Mouse (Mus musculus): ENCODE measurements at regions not wholly inside any gene's neighbourhood (a gene's known extent, or its start where the extent isn't known, plus 50 kb on each side); places are given as distances from the start of the nearest gene placed in this dataset.
"Not testable (repeated sequence)": the region's sequence is repeated elsewhere in the genome, so short reads cannot be mapped to it uniquely, and the experiment has no call there.

DNA sequence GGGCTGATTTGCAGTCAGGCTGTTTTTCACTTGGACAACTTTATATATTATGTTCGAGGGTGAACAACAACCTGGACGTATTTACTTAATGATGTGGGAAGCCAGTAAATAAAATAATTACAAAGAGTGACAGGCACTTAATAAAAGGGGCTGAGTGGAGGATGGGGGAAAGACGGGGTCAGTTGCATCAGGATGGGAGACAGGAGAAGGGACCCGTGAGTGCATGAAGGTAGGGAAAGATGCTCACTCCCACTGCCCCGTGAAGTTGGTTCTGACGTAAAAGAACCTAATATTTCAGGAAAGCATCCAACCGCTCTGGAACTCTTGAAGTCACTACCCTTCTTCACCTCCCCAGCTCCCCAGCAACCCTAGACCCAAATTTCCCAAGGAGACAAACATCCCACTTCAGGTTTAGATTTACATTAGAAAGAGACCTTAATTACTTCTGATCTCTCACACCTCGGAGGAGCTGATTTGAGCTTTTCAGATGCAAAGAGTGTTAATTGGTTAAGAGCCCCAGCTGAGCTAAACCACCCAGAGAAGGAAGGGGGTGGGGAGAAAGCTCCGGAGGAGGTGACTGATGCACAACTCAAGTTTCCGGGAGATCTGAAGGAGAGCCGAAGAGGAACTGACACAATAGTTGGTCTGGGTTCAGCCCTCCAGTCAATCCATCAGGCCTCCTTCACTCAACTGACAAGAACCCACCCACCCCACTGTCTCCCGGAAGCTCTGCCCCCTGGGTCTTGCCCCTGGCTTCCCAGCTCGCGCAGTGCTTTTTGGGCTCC, 121.9 kb upstream of the Shb start:
- intact Hi-C loops (cut with DNase I) = no loop called here
- DNase-seq (ENCODE audit: low spot score in 2 of 2) = no peak

DNA sequence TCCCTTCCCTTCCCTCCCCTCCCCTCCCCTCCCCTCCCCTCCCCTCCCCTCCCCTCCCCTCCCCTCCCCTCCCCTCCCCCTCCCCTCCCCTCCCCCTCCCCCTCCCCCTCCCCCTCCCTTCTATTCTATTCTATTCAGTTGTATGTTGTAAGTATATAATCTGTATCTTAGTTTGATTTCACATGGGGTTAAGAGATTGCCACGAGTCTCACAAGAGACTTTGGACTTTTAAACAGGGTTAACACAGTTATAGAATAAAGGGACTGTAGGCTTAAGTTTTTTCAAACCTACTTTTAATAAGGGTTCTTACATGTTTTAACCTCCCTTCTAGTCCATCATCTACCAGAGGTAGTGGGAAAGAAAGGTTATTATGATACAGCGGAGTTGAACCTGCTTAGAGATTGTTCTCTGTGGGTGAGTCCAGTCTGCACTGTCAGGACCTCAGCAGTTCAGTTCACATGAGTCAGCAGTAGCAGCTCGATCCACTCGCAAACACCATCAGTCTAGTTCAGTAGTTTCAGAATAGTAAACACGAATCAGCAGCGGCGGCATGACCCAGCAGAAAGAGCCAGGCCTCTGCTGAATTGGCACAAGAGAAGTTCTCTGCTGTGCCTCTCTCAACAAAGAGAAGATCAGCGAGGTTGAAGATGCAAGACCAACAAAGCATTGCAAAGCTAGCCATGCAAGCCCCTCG, 116.8 kb upstream of the Shb start:
- DNase-seq (ENCODE audit: low spot score in 2 of 2) = no peak
- intact Hi-C loops (cut with DNase I) = no loop called here

DNA sequence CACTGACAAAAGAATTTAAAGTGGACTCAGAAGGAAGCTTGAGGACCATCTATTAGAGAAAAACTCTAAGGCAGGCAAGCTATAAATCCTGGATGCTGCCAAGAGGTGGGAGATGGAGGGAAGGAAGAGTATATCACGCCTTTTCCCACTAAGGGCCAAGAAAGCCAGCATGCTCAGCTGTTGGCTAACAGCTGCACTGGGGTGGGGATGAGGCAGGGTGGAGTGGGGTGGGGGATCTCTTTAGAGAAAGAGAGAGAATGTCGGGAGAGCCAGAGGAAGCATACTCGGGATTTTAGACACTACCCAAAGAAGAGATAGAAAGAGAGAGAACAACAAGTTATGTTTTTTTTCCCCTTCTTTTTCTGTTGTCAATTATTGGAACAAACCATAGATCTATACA, 115.2 kb upstream of the Shb start:
- DNase-seq (ENCODE audit: low spot score in 2 of 2) = no peak
- intact Hi-C loops (cut with DNase I) = no loop called here

DNA sequence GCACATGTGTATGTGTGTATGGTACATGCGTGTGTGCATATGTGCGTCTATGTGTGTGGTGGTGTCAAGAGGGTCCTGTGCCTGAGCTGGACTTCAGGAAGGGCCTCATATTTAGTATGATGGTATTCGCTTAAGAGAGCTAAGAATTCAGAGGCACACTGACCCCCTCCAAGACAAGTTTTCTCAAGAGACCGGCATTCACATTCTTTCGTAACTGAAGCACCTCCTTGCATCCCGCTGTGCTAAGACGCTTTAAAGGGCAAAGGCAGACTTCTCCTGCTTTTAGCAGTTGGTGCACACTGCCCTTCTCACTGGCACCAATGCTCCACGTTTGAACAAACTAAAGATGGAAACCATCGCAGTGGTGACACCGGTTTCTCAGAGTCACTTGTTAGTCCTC, 110.3 kb upstream of the Shb start:
- no peak for DNase-seq (ENCODE audit: low spot score in 2 of 2)
- intact Hi-C loops (cut with DNase I) = no loop called here

DNA sequence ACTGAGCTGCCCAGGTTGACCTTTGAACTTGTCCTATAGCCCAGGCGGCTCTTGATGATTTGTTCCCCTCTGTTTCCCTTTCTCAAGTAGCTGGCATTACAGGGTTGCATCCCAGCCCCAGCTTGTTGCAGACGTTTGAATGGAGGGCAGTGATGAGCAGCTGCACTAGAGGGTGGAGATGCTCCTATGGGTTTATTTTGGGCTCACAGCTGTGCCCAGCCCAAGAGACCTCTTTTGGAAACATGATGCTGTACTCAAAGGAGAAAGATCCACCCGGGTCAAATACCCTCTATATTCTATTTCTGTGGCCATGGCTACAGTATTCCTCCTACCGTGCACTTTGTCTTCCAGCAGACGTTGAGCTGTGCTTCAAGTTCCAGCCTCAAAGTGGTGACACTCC, 109.0 kb upstream of the Shb start:
- intact Hi-C loops (cut with DNase I) = no loop called here

DNA sequence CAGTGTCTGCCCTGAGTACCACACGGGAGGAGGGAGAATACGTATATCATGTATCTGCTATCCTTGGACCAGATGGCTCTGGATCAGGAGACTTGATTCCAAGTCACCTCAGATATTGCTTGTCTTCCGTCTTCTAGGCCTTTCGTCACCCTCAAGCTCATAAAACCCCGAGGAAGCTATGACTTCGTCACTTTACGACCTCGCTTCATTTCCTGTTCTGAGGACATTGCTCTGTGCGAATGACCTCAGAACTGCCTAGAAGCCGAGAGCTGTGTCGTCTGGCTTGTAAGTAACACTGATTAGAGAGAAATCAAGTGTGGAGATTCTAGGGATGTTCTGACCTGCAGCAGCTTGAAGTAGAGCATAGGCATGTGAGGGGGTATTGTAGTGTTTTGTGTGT, 108.4 kb upstream of the Shb start:
- DNase-seq (ENCODE audit: low spot score in 2 of 2) = no peak
- intact Hi-C loops (cut with DNase I) = no loop called here

More for the DNA sequence above, 109.0 kb upstream of the Shb start:
- DNase-seq (ENCODE audit: low spot score in 2 of 2) = no peak

DNA sequence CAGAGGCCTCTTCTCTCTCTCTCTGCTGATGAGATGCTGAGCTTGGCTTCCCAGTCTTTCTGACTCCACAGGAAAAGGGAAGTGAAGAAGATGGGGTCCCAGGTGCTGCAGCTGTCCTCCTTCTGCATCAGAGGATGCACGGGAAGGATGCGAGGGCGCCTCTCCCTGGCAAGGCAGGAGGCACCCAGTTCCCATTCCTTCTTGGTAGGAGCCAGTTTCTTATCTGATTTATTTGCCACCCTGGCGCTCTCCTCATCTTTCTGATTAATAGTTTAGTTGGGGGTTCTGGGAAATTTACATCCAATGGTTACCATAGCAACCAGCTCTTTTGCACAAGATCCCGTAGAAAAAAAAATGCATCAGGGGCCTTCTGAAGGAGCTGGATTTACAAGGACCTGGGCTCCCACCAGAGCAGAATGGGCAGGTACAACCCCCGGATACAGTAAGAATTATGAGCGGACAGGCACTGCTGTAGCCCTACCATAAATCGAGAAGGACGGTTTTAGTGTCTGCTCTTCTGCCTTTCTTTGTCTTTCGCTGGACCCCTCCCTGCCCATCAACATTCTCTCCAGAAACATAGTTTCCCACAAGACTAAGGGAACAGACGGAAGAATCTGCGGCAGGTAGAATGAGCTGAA, 107.2 kb upstream of the Shb start:
- DNase-seq (ENCODE audit: low spot score in 2 of 2) = no peak
- intact Hi-C loops (cut with DNase I) = no loop called here

DNA sequence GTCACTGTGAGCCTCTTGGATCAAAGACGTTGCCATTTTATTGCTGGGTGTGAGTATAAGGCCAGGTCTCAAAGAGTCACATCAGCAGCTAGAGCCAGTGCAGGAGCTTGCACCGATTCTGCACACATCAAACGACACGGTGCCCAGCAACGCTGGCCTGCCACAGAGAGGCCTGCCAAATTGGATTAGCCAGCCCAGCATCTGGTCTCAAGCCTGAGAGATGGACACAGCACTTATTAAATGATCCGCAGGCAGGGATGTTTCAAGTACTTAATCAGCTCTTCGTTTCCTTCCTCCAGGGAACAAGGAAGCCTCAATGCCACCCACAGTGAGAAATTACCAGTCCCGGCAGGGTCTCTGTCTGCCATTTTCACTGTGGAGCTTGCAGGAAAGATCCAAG, 106.1 kb upstream of the Shb start:
- intact Hi-C loops (cut with DNase I) = no loop called here
- no peak for DNase-seq (ENCODE audit: low spot score in 2 of 2)

DNA sequence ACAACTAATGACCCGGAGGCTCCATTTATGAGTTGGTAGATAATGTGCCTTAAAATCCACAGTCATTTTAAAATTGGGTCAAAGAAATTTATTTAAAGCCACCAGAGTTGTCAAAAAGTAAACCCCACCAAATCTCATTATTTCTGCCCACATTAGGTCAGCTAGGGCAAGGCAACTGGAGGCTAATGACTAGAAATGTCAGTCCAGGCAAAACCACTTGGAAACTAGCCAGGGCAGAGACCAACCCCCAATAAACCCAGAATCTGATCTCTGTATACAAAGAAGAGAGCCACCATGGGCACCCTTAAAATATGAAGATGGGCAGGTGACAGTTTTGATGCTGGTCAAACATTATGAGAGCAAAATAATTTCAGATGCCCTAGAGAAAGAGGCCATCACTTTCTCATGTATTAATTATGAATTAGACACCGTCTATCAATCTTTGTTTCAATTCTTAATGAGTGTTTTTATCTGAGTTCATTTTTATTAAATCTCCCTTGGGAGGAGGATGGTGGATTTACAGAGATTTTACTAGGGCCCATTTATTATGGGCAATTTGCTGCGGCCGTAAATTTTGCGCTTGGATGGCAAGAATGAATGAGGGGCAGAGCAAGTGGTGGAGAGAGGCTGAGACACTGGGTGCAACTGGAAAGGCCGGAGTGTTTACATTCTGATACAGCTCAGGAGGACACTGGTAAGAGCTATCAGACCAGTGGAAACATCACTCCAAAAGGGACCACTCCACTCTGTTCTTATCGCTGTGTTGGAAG, 99.2 kb upstream of the Shb start:
- intact Hi-C loops (cut with DNase I) = no loop called here
- no peak for DNase-seq (ENCODE audit: low spot score in 2 of 2)

DNA sequence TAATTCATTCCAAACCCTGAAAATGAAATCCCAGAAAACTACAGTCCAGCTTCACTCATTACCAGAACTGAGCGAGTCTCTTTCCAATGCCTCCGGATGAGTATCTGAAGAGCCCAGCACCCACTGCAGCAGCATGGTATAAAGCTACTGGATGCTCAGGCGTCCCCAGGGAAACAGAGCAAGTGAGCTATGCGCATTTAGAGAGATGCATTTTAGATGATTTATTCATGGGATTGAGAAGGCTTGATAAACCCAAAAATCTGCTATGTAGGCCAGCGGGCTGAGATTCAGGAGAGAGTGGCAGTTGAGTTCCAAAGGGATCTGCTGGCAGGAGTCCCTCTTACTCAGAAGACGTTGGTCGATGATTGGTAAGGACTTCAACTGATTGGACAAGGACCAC, 93.4 kb upstream of the Shb start:
- intact Hi-C loops (cut with DNase I) = no loop called here
- DNase-seq (ENCODE audit: low spot score in 2 of 2) = no peak

DNA sequence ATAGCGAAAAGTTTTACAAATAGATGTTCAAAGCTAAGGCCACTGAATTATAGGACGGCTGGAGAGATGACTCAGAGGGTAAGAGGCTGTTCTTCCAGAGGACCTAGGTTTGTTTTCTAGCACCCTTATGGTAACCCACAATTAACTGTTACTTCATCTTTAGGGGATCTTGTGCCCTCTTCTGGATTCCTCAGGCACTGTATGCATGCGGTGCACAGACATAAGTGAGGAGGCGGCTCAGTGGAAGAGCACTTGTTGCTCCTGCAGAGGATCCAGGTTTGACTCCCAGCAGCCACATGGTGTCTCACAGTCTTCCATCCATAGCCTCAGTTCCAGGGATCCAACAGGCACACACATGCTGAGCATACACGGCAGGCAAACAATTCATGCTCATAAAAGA, 89.7 kb upstream of the Shb start:
- no peak for DNase-seq (ENCODE audit: low spot score in 2 of 2)
- intact Hi-C loops (cut with DNase I) = no loop called here

DNA sequence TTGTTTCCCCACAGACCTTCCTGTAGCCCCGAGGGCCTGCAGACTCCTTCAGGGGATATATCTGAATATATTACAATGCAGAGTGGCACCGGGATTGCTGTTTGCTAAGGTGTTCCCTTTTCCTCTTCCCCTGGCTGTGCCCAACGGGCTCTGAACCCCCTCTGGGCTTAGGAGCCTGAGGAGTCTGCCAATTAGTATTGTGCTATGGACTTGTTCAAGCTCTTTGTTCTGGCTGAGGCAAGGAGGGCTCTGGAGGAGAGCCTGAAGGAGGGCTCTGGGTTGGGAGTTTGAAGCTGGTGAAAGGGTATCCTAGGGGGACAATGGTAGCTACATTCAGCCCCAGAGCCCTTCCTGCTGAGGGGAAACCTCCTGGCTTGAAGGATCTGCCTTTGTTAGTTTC, 84.9 kb upstream of the Shb start:
- intact Hi-C loops (cut with DNase I) = no loop called here
- no peak for DNase-seq (ENCODE audit: low spot score in 2 of 2)

DNA sequence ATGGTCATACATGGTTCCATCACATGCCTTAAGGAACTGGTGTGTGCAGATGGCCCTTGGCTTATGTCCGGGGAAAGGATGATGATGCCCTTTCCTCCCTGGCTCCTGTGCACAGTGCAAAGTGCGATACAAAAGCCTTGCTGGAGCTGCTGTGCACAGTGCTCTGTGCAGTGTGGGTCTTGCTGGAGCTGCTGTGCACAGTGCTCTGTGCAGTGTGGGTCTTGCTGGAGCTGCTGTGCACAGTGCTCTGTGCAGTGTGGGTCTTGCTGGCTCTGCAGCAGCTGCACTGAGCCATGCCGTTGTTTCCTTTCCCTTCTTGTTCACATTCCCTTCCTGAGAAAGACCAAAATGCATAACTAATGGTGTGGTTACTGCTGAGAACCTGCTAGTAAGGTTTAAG, 81.2 kb upstream of the Shb start:
- DNase-seq (ENCODE audit: low spot score in 2 of 2) = not testable (repeated sequence)
- intact Hi-C loops (cut with DNase I) = loop anchor here (2.0 kb wide), 1 partner anchor 195 kb away; no protein-coding TSS in a partner anchor

DNA sequence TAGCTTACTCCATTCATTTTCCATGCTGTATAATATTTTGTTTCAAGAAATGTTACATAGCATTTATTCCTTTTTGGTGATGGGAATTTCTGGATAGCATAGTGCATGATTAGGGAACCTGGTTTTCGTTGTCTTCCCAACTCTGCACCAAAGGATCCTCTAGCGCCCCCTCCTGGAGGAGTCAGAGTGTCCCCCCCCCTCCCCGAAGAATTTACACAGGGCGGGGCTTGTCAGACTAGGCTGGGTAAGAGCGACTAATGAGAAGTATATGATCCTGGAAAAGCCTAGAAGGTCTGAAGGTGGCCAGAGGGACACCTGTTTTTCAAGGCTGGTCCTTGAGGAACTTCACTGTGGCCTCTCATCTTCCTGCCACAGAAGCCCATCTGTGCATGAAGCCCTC, 79.9 kb upstream of the Shb start:
- intact Hi-C loops (cut with DNase I) = loop anchor here (2.0 kb wide), 1 partner anchor 193 kb away; no protein-coding TSS in a partner anchor
- no peak for DNase-seq (ENCODE audit: low spot score in 2 of 2)

DNA sequence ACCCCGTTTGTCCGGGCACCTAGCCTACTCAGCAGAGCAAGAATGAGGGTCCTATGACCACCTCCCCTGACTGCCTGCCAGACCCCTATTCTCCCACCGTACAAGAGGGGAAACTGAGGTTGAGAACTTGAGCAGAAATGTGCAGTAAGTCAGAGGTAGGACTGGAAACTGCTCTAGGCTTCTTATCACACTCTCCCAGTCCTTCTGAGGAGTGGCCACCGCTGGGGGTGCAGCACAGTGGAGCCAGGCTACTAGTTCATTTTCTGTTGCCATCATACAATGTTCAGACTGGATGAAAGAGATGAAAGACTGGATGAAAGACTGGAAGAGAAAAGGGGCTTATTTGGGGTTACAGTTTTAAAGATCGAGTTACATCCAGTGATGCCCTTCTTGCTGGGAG, 78.7 kb upstream of the Shb start:
- no peak for DNase-seq (ENCODE audit: low spot score in 2 of 2)
- intact Hi-C loops (cut with DNase I) = no loop called here

DNA sequence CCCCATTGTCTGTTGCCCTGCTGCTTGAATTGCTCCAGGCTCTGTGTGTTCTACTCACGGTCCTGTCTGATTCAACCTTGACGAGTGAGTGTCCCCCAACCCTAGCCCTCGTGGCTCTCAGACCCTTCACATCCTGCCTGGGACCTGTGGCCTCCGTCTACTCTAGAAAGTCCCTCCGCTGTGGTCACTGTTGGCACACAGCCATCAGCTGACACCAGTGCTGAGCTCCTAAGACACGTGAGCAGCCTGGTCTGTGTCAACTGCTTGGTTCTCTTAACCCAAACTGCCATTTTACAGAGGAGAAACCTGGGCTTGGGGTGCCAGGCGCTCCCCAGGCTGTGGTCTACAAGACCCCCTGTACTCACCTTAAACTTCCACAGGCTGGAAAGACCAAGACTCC, 74.3 kb upstream of the Shb start:
- no peak for DNase-seq (ENCODE audit: low spot score in 2 of 2)
- intact Hi-C loops (cut with DNase I) = no loop called here

DNA sequence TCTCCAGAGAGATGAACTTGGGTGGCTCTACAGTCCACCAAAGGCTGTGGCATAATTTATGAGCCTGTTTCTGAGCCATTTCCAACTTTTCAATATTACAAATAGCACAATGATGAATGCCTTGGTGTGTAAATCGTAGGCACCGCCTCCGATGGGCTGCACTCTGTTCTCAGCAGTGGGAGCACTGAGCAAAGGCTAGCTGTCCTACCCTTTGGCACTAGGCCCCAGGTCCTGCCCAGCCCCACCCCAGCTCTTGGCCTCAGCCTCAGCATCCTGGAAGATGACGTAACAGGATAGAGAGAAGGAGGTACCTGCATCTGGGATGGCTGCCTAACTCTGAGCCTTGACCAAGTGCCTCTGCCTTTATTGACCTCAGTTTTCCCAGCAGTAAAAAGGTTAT, 73.4 kb upstream of the Shb start:
- DNase-seq (ENCODE audit: low spot score in 2 of 2) = no peak
- intact Hi-C loops (cut with DNase I) = no loop called here

DNA sequence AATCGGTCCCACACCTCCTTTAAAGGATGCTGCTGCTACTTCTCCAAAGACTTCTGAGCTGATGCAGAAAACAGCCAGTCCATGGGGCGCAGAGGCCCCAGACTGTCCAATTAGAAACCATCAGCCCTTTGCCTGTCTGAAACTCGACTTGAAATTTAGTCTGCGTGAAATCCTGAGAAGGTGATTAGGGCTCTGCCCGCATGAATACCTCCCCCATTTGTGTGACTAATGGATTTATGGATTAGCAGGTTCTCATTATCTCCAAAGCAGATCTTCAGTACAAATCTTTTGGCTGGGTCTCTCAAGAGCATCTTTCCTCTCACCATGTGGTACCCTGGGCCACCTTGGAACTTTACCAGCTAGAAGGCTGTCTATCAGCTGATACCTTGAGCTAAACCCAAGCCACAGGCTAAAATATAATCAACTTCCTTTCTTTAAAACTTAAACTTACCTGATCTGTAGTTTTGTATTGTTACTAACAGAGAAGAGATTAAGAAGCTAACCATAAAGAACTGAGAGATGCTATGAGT, 72.1 kb upstream of the Shb start:
- no peak for DNase-seq (ENCODE audit: low spot score in 2 of 2)
- intact Hi-C loops (cut with DNase I) = no loop called here

DNA sequence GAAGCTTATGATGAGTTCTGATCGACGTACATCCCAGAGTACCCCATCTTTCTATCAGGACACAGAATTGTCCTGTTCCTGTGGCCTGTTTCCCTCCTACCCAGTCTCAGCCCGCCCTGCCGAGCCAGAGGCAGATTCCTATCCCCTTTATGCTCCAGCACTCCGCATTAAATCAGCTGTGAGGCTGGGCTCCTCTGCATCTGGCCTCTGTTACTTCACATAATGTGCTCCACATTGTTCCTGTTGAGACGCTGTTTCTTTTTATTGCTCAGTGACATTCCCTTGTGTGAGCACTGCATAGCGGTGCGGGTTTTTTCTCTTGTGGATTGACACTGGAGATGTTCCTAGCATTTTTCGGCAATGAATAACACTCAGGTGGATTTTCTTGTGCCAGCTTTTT, 68.2 kb upstream of the Shb start:
- no peak for DNase-seq (ENCODE audit: low spot score in 2 of 2)

DNA sequence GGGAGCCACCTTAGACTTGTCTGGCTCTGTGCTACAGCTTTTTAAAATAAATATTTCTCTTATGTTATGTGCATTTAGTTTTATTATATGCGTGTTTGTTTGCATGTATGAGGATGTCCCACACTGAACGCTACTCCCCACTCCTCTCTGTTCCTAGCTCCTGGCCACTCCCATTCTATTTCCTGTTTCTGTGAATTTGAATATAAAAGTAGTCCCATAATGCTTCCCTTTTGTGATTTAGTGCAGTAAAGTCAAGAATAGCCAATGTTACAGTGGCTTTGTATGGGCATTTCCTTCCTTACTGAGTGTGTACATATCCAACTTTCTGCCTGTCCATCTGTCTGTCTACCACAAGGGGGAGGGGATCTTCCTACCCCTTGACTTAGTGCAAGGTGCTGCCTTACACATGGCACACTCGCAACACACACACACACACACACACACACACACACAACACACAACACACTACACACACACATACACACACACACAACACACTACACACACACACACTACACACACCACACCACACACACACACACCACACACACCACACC, 61.2 kb upstream of the Shb start:
- DNase-seq (ENCODE audit: low spot score in 2 of 2) = no peak
- intact Hi-C loops (cut with DNase I) = no loop called here

More for the DNA sequence above, 68.2 kb upstream of the Shb start:
- intact Hi-C loops (cut with DNase I) = no loop called here
